Mouse (Mus musculus) stomach, embryonic 14.5 days (tissue): ENCODE measurements around the gene Gpr27. TPM values are rescaled to one million over a fixed set of nuclear protein-coding genes. Genes with fewer than 3 reads are reported as not detected.

Experiments
- ATAC-seq: fragments of 200-750 bp; cut with Nextera tagmentation; 2 replicates; pipeline ENCODE4 v1.8.0; 2017; ENCODE audit warnings: low read depth, moderate TSS enrichment; ENCODE audit not compliant: insufficient number of reproducible peaks, insufficient read depth, low FRiP score
- H3K27ac ChIP-seq: fragments of 300-500 bp; sonication (generic); 2 replicates; pipeline ENCODE4 v1.5.1; 2014; ENCODE audit warnings: mild to moderate bottlenecking, low read length, moderate library complexity, mixed read lengths
- H3K27me3 ChIP-seq: fragments of 300-500 bp; sonication (generic); 2 replicates; pipeline ENCODE4 v1.6.1; 2014; ENCODE audit warnings: low read length, control low read depth, mixed read lengths; ENCODE audit not compliant: control insufficient read depth, insufficient read depth
- H3K36me3 ChIP-seq: fragments of 300-500 bp; sonication (generic); 2 replicates; pipeline ENCODE4 v1.6.1; 2014; ENCODE audit warnings: mild to moderate bottlenecking, control low read depth, low read length, moderate library complexity, mixed read lengths; ENCODE audit not compliant: control insufficient read depth, insufficient read depth
- H3K4me1 ChIP-seq: fragments of 300-500 bp; sonication (generic); 2 replicates; pipeline ENCODE4 v1.6.1; 2014; ENCODE audit warnings: low read length, control low read depth, mixed read lengths; ENCODE audit not compliant: control insufficient read depth, insufficient read depth
- H3K4me2 ChIP-seq: fragments of 300-500 bp; sonication (generic); replicated peaks from 2 replicates; pipeline ENCODE4 v1.6.1; 2014; ENCODE audit warnings: low read depth, low read length, control low read depth
- H3K4me3 ChIP-seq: fragments of 300-500 bp; sonication (generic); 2 replicates; pipeline ENCODE4 v1.5.1; 2014; ENCODE audit warnings: low read depth, low read length, control low read depth
- H3K9ac ChIP-seq: fragments of 300-500 bp; sonication (generic); replicated peaks from 2 replicates; pipeline ENCODE4 v1.6.1; 2014; ENCODE audit warnings: low read depth, mild to moderate bottlenecking, control low read depth, low read length, moderate library complexity, mixed read lengths
- H3K9me3 ChIP-seq: fragments of 300-500 bp; sonication (generic); 2 replicates; pipeline ENCODE4 v1.6.1; 2016; ENCODE audit warnings: low read depth, low read length, control low read depth; ENCODE audit not compliant: control insufficient read depth
- WGBS: fragments of 180-500 bp; shearing (Covaris S2); extraction: QIAGEN DNeasy Blood & Tissue Kit; methylation state at CpG from one replicate; pipeline ENCODE4 v1.1.7; 2014; 5-methylcytosine and 5-hydroxymethylcytosine counted together
- polyA plus RNA-seq: library from polyadenylated mRNA; unstranded; fragments of >200 nt; fragmentation: Nextera tagmentation; extraction: Ambion mirVana; gene quantifications from 2 replicates; pipeline ENCODE4 v1.2.1, GENCODE M21; 2014

Gpr27 gene
- polyA plus RNA-seq, 1 experiment from 2014 or later = 3.6 TPM

DNA sequence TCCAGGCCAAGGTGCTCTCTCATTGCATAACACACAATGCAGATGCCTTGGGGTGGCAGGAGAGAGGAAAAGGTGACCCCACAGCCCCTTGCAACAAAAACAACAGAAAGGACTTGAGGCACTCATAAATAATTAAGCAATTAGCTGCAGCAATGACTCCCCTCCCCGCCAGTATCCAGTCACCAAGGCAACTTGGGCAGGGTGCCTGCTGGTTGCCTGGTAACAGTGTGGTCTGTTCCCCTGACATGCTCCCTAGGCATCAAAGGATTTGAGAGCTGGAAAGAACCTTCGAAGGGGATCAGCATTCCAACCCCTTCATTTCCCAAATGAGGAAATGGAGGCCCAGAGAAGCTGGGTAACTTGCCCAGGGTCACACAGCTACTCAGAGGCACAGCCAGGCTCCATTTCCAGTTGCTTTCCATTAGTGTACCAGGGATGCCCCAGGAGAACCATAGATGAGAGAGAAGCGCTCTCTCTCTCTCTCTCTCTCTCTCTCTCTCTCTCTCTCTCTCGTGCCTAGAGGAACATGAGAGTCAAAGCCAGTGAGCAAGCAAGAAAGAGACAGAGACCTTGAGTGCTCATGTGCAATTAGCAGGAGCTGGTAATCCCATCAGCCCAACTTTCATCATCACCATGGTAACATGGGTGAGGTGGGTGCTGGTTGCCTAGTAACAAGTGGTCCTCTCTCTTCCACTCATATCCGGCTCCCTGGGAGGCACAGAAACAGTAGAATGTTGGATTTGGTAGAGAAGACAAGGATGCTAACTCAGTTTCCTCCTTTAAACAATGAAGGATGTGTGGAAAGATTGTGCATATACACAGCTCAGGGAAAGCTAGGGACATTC lies 22.8 kb upstream of the Gpr27 start:
- H3K4me2 ChIP-seq = no peak overlapping the region
- no peak overlapping the region for H3K9ac ChIP-seq
- no peaks in the 10 kb centered on the region for H3K9me3 ChIP-seq
- no peaks in the 10 kb centered on the region for H3K36me3 ChIP-seq
- no peaks in the 10 kb centered on the region for H3K27me3 ChIP-seq
- peaks cover 5% of the 10 kb centered on the region; the same call in 1 of the 2 replicates for H3K4me1 ChIP-seq
- 48% methylated on average over 5 of the region's 5 CpGs for WGBS
- no peak for ATAC-seq
- no peak overlapping the region for H3K4me3 ChIP-seq
- no peak overlapping the region for H3K27ac ChIP-seq

DNA sequence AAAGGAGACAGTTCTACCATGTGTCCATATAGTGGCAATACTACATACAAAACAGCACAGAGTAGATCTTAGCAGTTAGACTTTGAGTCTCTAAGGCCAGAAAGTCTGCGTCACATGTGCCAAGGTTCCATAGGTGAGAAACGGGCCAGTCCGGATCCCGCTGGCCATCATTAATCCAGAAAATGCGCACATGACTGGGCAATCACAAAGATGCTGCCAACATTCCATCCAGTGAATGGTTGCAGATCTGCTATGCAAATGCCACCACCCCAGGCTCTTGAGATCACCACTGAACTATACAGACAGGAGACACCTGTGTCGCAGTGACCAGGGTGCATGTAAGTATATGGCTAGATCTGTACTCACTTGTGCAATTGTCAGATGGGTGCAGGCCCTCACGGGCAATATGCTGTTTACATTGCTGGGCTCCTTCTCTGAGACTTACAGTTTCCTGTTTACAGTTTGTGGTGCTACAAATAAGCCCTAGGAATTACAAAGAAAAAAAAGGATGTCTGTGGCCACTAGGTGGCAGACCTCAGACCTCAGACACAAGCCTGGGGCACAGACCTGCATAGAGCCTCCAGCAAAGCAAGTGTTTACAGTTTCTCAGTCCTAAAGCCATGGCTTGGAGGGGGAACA lies 21.9 kb upstream of the Gpr27 start:
- Histone ChIP-seq H3K9me3 (no peaks in the 10 kb centered on the region), H3K36me3 (no peaks in the 10 kb centered on the region), H3K27ac (no peak overlapping the region), H3K27me3 (no peaks in the 10 kb centered on the region), H3K4me1 (peaks cover under 1% of the 10 kb centered on the region; the same call in 1 of the 2 replicates), H3K9ac (no peak overlapping the region), H3K4me2 (no peak overlapping the region), H3K4me3 (no peak overlapping the region)
- 74% methylated on average over 7 of the region's 7 CpGs for WGBS
- peak; percentile 20; the same call in 1 of the 2 replicates for ATAC-seq

DNA sequence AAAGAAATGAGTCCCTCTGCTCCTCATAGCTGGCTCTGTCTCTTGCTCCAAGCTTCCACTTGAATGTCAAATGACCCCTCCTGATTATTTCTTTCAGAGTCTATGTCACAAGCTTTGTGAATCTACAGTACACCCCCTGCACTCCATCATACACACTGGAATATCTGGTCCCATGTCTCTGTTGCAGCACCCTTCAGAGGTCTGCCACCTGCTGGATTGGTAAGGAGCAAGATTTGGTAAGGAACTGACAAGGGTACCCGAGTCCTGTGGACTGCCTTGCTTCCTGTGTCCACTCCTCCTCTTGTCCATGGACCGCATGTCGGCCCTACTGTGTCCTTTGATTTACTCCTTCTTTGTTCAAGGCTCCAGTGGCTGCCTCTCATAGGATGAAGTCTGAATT lies 20.7 kb upstream of the Gpr27 start:
- no peak overlapping the region for H3K9ac ChIP-seq
- H3K27me3 ChIP-seq = no peaks in the 10 kb centered on the region
- H3K9me3 ChIP-seq = no peaks in the 10 kb centered on the region
- H3K4me2 ChIP-seq = no peak overlapping the region
- no peak overlapping the region for H3K4me3 ChIP-seq
- 63% methylated on average over 3 of the region's 3 CpGs for WGBS
- ATAC-seq = no peak
- H3K36me3 ChIP-seq = no peaks in the 10 kb centered on the region
- no peaks in the 10 kb centered on the region; the same call in 1 of the 2 replicates for H3K4me1 ChIP-seq
- no peak overlapping the region for H3K27ac ChIP-seq

DNA sequence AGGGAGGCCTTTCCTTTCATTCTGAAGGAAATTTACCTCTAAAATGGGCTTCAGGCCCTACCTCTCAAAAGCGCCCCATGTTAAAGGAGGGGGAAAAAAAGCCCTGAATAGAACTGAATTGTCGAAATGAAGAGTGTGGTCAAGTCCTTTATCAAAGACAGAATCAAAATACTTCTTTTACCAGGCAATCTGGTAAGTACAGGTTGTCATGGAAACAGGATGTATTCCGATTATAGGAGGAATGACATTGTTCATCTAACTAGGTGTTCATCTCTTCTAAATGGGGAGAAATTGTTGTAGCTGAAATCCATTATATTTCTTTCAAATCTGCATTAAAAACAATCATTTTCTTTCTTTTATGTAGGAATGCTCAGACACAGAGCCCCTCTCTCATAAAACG lies 18.0 kb upstream of the Gpr27 start:
- ATAC-seq = no peak
- H3K36me3 ChIP-seq = no peaks in the 10 kb centered on the region
- H3K27ac ChIP-seq = no peak overlapping the region
- no peaks in the 10 kb centered on the region for H3K9me3 ChIP-seq
- H3K4me2 ChIP-seq = no peak overlapping the region
- no peaks in the 10 kb centered on the region for H3K27me3 ChIP-seq
- H3K4me1 ChIP-seq = no peaks in the 10 kb centered on the region
- WGBS = 82% methylated on average over 4 of the region's 4 CpGs
- H3K4me3 ChIP-seq = no peak overlapping the region
- no peak overlapping the region for H3K9ac ChIP-seq

DNA sequence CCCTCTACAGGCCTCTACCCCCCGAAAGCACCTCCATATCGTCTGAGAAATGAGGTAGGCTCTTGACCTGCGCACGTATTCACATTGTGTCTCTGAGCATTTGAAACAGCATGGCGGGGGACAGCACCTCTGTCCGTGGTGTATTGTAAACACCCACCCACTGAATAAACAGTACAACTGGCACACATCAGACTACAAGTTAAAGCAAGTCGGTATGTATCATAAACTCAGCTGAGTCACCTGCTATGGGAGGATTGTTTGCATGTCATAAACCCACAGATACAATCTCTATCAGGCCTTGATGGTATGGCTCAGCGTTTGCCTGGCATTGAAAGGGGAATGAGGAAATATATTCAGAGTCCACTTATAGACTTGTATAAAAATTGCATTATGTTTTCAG lies 15.2 kb upstream of the Gpr27 start:
- Histone ChIP-seq H3K9ac (no peak overlapping the region), H3K27me3 (no peaks in the 10 kb centered on the region), H3K4me2 (no peak overlapping the region), H3K36me3 (no peaks in the 10 kb centered on the region), H3K9me3 (no peaks in the 10 kb centered on the region), H3K4me1 (no peaks in the 10 kb centered on the region), H3K4me3 (no peak overlapping the region), H3K27ac (no peak overlapping the region)
- ATAC-seq = no peak
- 70% methylated on average over 8 of the region's 8 CpGs for WGBS

DNA sequence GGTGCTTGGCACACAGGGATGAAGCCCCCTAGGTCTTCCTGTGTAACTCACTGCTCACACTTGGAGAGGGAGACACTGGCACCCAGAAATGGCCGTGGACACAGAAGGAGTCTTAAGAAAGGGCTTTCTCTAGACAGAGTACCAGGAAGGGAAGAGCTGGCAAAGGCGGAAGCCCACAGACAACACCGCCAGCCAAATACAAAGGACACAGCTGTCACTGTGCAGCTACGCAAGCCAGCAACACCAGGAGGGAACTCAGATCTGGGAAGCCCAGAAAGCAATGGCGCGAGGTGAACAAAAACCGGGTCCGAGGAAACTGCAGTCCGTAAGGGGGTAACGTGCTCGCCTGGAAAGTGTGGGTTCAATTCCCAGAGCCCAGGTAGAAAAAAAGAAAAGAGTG lies 14.4 kb upstream of the Gpr27 start:
- no peak for ATAC-seq
- no peak overlapping the region for H3K4me2 ChIP-seq
- H3K9ac ChIP-seq = no peak overlapping the region
- no peak overlapping the region for H3K27ac ChIP-seq
- H3K4me1 ChIP-seq = no peaks in the 10 kb centered on the region
- no peak overlapping the region for H3K4me3 ChIP-seq
- H3K27me3 ChIP-seq = no peaks in the 10 kb centered on the region
- WGBS = 81% methylated on average over 11 of the region's 11 CpGs
- H3K9me3 ChIP-seq = no peaks in the 10 kb centered on the region
- no peaks in the 10 kb centered on the region for H3K36me3 ChIP-seq

DNA sequence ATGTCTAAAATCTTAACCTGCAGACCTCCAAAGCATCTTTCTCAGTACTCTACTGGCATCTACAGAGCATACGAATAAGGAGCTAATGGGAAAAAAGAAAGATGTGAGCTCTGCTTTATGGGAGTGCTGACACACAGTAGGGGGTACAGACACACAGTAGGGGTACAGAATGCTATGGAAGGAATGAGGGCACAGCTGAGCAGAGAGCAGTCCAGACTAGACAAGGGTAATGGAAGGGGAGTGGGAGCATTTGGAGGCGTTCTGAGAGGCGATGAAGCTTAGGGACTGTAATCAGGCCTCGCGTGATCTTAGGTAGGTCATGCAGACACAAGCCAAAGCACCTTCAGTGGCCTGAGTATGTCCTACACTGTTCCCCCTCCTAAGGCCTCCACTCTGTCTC lies 8.5 kb upstream of the Gpr27 start:
- ATAC-seq = no peak
- Histone ChIP-seq H3K27ac (no peak overlapping the region), H3K4me1 (no peaks in the 10 kb centered on the region), H3K4me2 (no peak overlapping the region), H3K9me3 (no peaks in the 10 kb centered on the region; the same call in 1 of the 2 replicates), H3K27me3 (no peaks in the 10 kb centered on the region), H3K4me3 (no peak overlapping the region), H3K9ac (no peak overlapping the region), H3K36me3 (no peaks in the 10 kb centered on the region)
- WGBS = 94% methylated on average over 5 of the region's 5 CpGs

DNA sequence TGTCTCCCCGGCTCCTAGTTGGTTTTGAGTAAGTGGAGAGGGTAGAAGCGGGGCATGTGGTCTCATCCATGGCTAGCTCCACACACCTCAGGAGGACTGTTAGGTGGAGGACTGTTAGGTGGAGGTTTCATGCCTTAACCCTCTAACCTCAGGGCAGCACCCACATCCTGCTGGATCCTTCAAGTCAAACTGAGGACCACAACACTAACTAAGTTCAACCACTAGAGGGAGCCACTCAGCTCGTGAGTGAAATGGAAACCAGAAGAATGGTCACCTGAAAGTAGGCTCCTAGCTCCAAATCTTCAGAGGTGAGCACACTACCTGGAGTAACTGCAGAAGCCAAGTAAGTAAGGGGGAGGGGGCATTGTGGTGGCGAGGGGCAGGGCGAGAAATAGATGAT lies 7.6 kb upstream of the Gpr27 start:
- Histone ChIP-seq H3K4me1 (no peaks in the 10 kb centered on the region), H3K4me2 (no peak overlapping the region)
- WGBS = 52% methylated on average over 5 of the region's 5 CpGs

More for the DNA sequence above, 7.6 kb upstream of the Gpr27 start:
- no peaks in the 10 kb centered on the region for H3K36me3 ChIP-seq
- ATAC-seq = no peak
- H3K27ac ChIP-seq = no peak overlapping the region
- no peaks in the 10 kb centered on the region; the same call in 1 of the 2 replicates for H3K9me3 ChIP-seq
- H3K27me3 ChIP-seq = no peaks in the 10 kb centered on the region
- H3K4me3 ChIP-seq = no peak overlapping the region
- H3K9ac ChIP-seq = no peak overlapping the region
